Mouse (Mus musculus) cerebral cortex, adult 2 months (tissue): ENCODE data around the gene Klk13.

ENCODE experiments used
- WGBS: fragments of 180-500 bp; shearing (Covaris S2); methylation state at CpG from one replicate; pipeline ENCODE4 v1.1.7; 2018; 5-methylcytosine and 5-hydroxymethylcytosine counted together

Gene Klk13

DNA sequence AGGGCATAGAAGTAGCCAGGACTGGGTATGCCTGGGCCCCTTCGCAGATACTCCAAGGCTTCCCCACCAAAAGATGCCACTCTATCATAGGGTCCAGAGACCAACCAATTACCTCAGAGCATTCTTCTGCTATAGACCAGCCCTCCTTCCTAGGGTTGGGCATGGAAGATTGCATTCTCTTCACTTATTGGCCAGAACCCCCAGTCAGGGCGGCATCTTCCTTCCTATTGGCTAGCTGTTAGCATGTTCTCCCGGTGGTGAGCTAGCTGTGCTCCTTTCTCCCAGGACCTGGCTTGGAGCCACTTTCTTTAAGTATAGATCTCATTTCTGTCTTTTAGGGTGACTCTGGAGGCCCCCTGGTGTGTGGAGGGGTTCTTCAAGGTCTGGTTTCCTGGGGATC, 60.5 kb downstream of the Klk13 start:
- 85% methylated on average over 3 of the region's 3 CpGs for WGBS

DNA sequence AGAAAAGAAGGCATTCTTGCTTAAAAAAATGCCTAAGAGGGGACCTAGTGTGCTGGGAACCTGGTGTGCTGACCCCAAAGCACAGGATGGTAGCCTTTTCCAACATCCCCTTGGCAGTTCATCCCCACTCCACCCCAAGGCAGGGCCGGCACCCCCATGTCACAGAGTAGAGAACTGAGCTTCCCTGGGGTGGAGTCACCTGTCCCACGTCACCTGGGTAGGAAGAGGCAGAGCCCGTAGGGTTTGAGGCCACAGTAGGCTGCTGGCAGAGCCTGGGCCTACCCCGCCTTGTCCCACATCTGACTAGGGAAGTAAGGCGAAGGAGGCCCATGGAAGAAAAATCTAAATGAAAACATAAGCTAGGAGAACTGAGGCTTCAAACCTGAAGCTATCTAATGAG, 62.0 kb downstream of the Klk13 start, which contains the start of gene Klk11:
TSS of gene Klk11 (plus strand) at position 241 of the 400 bp plus-strand sequence.
- 96% methylated on average over 5 of the region's 5 CpGs for WGBS

DNA sequence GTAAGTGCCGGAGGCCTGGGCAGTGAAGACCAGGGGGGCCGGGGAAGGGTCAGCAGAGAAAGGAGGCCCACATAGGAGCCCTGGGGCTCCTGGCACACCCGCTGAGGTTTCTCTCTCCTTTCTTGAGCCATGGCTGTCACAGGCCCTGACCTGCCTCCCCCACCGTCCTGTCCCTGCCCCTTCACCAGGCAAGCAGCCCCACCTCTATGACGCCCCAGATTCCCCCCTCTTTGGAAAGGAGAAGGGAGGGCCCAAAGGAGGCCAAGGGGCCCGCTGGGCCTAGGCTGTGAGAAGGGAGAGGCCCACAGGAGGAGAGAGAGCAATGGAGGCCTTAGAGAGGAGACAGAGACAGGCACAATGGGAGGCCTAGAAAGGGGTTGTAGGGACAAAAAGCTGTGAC, 62.4 kb downstream of the Klk13 start:
- 83% methylated on average over 6 of the region's 6 CpGs for WGBS

DNA sequence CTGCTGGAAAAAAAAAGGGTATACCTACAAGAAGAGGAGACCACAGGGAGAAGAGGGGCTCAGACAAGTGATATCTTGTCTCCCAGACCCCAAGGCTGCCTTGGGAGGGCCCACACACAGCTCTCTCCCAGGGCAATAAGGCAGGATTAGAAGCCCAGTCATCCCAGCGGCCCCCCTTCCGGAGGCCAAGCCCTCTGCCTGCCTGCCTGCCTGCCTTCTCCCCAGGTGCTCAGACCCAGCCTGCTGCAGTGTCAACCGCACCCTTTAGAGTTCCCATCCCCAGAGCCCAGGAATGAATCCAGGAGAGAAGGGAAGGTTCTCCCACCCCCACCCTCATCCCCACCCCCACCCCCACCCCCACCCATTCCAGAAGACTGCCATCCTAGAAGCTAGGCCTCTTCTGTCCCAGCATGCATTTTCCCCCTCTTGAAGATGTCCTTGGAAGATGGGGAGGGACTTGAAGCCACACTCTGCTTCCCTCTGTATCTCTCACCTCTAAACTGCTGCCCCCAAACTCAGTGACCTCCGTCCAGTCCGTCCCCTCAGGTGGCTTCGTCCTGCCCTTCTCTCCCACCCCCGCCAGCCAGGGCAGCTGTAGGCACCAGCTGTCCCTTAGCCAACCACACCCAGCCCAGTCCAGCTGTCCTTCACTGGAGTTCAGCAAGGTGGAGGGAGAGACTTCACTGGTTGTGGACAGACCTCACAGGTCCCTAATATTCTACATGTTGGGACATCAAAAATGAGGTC, 63.1 kb downstream of the Klk13 start:
- 69% methylated on average over 7 of the region's 7 CpGs for WGBS

DNA sequence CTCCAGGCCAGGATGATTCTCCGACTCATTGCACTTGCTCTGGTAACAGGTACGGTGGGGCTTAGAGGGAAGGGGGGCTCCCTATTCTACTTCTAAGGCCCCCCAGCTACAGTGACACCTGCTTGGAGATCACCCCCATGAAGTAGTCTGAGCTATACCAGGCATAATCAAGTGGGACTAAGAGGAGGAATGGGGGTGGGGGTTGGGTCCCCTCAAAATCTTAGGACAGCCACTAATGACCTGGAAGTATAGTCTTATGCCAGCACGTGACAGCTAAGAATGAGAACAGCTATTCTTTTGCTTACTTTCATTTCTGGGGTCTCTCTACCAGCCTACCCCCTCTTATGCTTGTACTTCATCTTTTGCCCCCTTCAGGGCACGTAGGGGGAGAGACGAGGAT, 64.1 kb downstream of the Klk13 start:
- 89% methylated on average over 5 of the region's 5 CpGs for WGBS
